Mouse (Mus musculus): ENCODE measurements at regions not wholly inside any gene's neighbourhood (a gene's known extent, or its start where the extent isn't known, plus 50 kb on each side); places are given as distances from the start of the nearest gene placed in this dataset.

DNA sequence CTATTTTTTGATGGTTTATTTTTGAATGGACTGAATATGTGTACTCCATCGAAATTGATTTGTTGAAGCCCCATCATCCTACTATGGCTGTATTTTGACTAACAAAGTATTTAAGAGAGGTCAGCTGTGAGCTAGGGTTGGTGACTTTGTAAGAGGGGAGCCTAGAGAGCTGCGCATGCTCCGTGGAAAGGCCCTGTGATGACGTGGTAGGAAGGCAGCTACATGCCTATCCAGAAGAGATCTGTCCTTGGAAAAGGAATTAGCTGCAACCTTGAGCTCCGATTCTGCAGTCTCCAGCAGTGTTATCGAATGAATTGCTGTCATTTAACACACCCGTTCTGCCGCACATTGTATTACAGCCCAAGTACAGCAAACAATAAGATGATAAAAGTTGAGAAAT, 287.1 kb upstream of the Prickle1 start:
- no peak for ATAC-seq
- H3K9ac ChIP-seq (ENCODE audit: low read depth, low read length) = no peak overlapping the region
- no peak overlapping the region for H3K4me3 ChIP-seq (ENCODE audit: low read length)
- no peaks in the 10 kb centered on the region for H3K27me3 ChIP-seq (replicated peaks; ENCODE audit: control insufficient read depth, insufficient read depth, low read length)
- WGBS = 77% methylated on average over 8 of the region's 8 CpGs
- no peaks in the 10 kb centered on the region for H3K4me1 ChIP-seq (ENCODE audit: control insufficient read depth, insufficient read depth, low read length)
- H3K4me2 ChIP-seq (ENCODE audit: low read depth, low read length) = no peak overlapping the region
- H3K36me3 ChIP-seq (ENCODE audit: control insufficient read depth, insufficient read depth, low read length) = no peaks in the 10 kb centered on the region
- no peak overlapping the region for H3K27ac ChIP-seq (ENCODE audit: low read length)
- no peaks in the 10 kb centered on the region for H3K9me3 ChIP-seq (ENCODE audit: control insufficient read depth, low read length)

- ATAC-seq = no peak
Observed at GRCm38 (mm10) chr15:93881276-93881675, 285.6 kb upstream of the Prickle1 start.

DNA sequence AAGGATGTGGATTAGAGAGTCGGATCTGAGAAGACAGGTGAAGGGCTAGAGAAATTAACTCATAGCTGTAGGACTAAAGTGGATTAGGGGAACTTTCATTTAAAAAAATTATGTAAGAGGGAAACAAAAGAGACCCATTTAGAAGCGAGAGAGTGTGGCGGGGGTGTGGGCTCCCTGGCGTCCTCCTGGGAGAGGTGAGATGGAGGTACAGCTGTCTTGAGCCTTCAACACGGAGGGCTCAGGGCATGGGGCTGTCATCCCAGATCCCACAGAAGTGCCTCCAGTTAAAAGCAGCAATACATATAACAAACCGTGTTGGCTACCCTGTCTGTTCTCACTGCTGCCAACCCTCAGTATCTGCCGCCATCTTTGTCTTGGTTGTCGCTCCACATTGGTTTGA, 284.6 kb upstream of the Prickle1 start:
- no peaks in the 10 kb centered on the region for H3K9me3 ChIP-seq (ENCODE audit: control insufficient read depth, low read length)
- WGBS = 93% methylated on average over 8 of the region's 8 CpGs
- no peak overlapping the region for H3K4me2 ChIP-seq (ENCODE audit: low read depth, low read length)
- no peak for ATAC-seq
- H3K9ac ChIP-seq (ENCODE audit: low read depth, low read length) = no peak overlapping the region
- H3K36me3 ChIP-seq (ENCODE audit: control insufficient read depth, insufficient read depth, low read length) = no peaks in the 10 kb centered on the region
- no peak overlapping the region for H3K27ac ChIP-seq (ENCODE audit: low read length)
- no peak overlapping the region for H3K4me3 ChIP-seq (ENCODE audit: low read length)
- no peaks in the 10 kb centered on the region for H3K27me3 ChIP-seq (replicated peaks; ENCODE audit: control insufficient read depth, insufficient read depth, low read length)
- no peaks in the 10 kb centered on the region for H3K4me1 ChIP-seq (ENCODE audit: control insufficient read depth, insufficient read depth, low read length)

More at GRCm38 (mm10) chr15:93881276-93881675, 285.6 kb upstream of the Prickle1 start:
- H3K4me1 ChIP-seq (ENCODE audit: control insufficient read depth, insufficient read depth, low read length) = no peaks in the 10 kb centered on the region
- H3K4me2 ChIP-seq (ENCODE audit: low read depth, low read length) = no peak overlapping the region
- H3K27me3 ChIP-seq (replicated peaks; ENCODE audit: control insufficient read depth, insufficient read depth, low read length) = no peaks in the 10 kb centered on the region
- no peak overlapping the region for H3K27ac ChIP-seq (ENCODE audit: low read length)
- no peaks in the 10 kb centered on the region for H3K9me3 ChIP-seq (ENCODE audit: control insufficient read depth, low read length)
- H3K36me3 ChIP-seq (ENCODE audit: control insufficient read depth, insufficient read depth, low read length) = no peaks in the 10 kb centered on the region
- H3K4me3 ChIP-seq (ENCODE audit: low read length) = no peak overlapping the region
- H3K9ac ChIP-seq (ENCODE audit: low read depth, low read length) = no peak overlapping the region

DNA sequence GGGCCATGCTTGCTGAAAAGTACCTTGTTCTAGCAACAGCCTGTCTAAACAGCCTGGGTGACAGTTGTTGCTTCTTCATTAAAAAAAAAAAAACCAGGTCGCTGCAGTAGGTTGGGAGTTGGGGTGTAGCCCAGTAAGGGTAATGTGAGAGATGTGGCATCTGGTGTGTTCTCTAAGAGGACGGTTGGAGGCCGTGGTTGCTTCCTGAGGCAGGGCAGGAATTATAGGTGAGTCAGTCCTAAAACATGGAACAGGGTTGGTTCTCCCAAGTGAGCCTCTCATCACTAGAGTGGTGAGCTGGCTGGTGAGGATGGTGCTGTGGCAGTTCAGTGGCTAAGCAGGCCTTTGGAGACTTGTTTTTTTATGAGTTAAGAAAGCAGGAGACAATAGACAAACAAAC, 283.3 kb upstream of the Prickle1 start:
- no peak overlapping the region for H3K27ac ChIP-seq (ENCODE audit: low read length)
- no peak for ATAC-seq
- no peak overlapping the region for H3K4me2 ChIP-seq (ENCODE audit: low read depth, low read length)
- H3K4me3 ChIP-seq (ENCODE audit: low read length) = no peak overlapping the region
- H3K9me3 ChIP-seq (ENCODE audit: control insufficient read depth, low read length) = no peaks in the 10 kb centered on the region
- H3K4me1 ChIP-seq (ENCODE audit: control insufficient read depth, insufficient read depth, low read length) = no peaks in the 10 kb centered on the region
- no peaks in the 10 kb centered on the region for H3K27me3 ChIP-seq (replicated peaks; ENCODE audit: control insufficient read depth, insufficient read depth, low read length)
- H3K36me3 ChIP-seq (ENCODE audit: control insufficient read depth, insufficient read depth, low read length) = no peaks in the 10 kb centered on the region
- H3K9ac ChIP-seq (ENCODE audit: low read depth, low read length) = no peak overlapping the region
- 84% methylated on average over 3 of the region's 3 CpGs for WGBS

- Histone ChIP-seq H3K4me1 (ENCODE audit: control insufficient read depth, insufficient read depth, low read length) (no peaks in the 10 kb centered on the region), H3K27ac (ENCODE audit: low read length) (no peak overlapping the region), H3K9ac (ENCODE audit: low read depth, low read length) (no peak overlapping the region), H3K27me3 (replicated peaks; ENCODE audit: control insufficient read depth, insufficient read depth, low read length) (no peaks in the 10 kb centered on the region), H3K36me3 (ENCODE audit: control insufficient read depth, insufficient read depth, low read length) (no peaks in the 10 kb centered on the region), H3K4me3 (ENCODE audit: low read length) (no peak overlapping the region), H3K9me3 (ENCODE audit: control insufficient read depth, low read length) (no peaks in the 10 kb centered on the region), H3K4me2 (ENCODE audit: low read depth, low read length) (no peak overlapping the region)
- WGBS = 88% methylated on average over 10 of the region's 10 CpGs
- no peak for ATAC-seq
Observed at GRCm38 (mm10) chr15:93876335-93876734, 280.6 kb upstream of the Prickle1 start.

- WGBS = 74% methylated on average over 1 of the region's 1 CpGs
- H3K9me3 ChIP-seq (ENCODE audit: control insufficient read depth, low read length) = no peaks in the 10 kb centered on the region
- no peak overlapping the region for H3K9ac ChIP-seq (ENCODE audit: low read depth, low read length)
- no peak overlapping the region for H3K27ac ChIP-seq (ENCODE audit: low read length)
- no peaks in the 10 kb centered on the region for H3K4me1 ChIP-seq (ENCODE audit: control insufficient read depth, insufficient read depth, low read length)
- no peak overlapping the region for H3K4me3 ChIP-seq (ENCODE audit: low read length)
- H3K36me3 ChIP-seq (ENCODE audit: control insufficient read depth, insufficient read depth, low read length) = no peaks in the 10 kb centered on the region
- no peak overlapping the region for H3K4me2 ChIP-seq (ENCODE audit: low read depth, low read length)
- no peaks in the 10 kb centered on the region for H3K27me3 ChIP-seq (replicated peaks; ENCODE audit: control insufficient read depth, insufficient read depth, low read length)
- ATAC-seq = no peak
Observed at GRCm38 (mm10) chr15:93875685-93876084, 280.0 kb upstream of the Prickle1 start.

DNA sequence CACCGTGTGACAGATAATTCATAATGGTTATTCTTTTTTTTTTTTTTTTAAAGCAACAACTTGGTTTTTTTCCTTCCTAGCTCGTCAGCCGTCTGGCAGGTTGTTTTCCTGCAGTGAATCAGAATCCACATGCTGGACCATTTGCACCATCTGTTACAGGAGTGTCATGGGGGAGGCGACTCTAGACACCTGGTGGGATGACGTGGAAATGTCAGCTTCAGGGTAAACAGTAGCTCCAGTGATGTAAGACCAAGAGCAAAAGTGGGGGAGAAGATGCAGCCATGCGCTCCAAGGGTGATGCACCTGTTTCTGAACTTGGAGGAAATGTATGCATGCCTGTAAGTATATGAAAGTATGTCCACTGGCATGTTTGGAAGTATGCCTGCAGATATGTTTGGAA, 278.5 kb upstream of the Prickle1 start:
- Histone ChIP-seq H3K9me3 (ENCODE audit: control insufficient read depth, low read length) (no peaks in the 10 kb centered on the region), H3K27me3 (replicated peaks; ENCODE audit: control insufficient read depth, insufficient read depth, low read length) (no peaks in the 10 kb centered on the region), H3K4me1 (ENCODE audit: control insufficient read depth, insufficient read depth, low read length) (no peaks in the 10 kb centered on the region), H3K9ac (ENCODE audit: low read depth, low read length) (no peak overlapping the region), H3K36me3 (ENCODE audit: control insufficient read depth, insufficient read depth, low read length) (no peaks in the 10 kb centered on the region), H3K4me2 (ENCODE audit: low read depth, low read length) (no peak overlapping the region), H3K27ac (ENCODE audit: low read length) (no peak overlapping the region), H3K4me3 (ENCODE audit: low read length) (no peak overlapping the region)
- 57% methylated on average over 6 of the region's 6 CpGs for WGBS
- ATAC-seq = no peak

DNA sequence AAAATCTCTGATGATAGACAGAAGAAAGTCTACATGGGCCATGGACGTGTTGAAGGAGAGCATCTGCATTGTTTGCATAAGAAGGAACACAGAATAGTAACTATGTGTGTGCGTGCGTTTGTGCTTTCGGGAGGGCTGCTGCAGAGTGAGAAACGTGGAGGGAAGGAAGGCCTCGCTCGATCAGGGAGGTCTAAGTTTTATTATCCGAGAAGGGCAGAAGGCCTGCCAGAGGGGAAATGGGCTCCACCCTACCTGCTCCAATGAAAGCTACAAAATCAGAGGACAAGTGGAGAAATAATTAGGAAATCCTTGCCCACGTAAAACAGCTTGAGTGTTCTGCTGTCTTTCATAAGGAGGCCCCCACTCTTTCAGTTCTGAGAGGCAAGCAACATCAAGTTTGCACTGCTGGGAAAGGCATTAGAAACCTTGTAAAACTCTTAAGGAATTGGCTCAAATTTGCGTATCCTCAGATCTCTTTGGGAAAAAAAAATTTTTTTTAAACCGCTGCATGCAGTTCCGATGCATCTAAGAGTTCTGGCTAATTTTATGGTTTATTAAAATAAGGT, 261.7 kb upstream of the Prickle1 start:
- ATAC-seq = no peak
- Histone ChIP-seq H3K9ac (ENCODE audit: low read depth, low read length) (no peak overlapping the region), H3K27me3 (replicated peaks; ENCODE audit: control insufficient read depth, insufficient read depth, low read length) (no peaks in the 10 kb centered on the region), H3K4me2 (ENCODE audit: low read depth, low read length) (no peak overlapping the region), H3K9me3 (ENCODE audit: control insufficient read depth, low read length) (no peaks in the 10 kb centered on the region), H3K4me1 (ENCODE audit: control insufficient read depth, insufficient read depth, low read length) (no peaks in the 10 kb centered on the region), H3K4me3 (ENCODE audit: low read length) (no peak overlapping the region), H3K36me3 (ENCODE audit: control insufficient read depth, insufficient read depth, low read length) (no peaks in the 10 kb centered on the region), H3K27ac (ENCODE audit: low read length) (no peak overlapping the region)
- 76% methylated on average over 12 of the region's 12 CpGs for WGBS

DNA sequence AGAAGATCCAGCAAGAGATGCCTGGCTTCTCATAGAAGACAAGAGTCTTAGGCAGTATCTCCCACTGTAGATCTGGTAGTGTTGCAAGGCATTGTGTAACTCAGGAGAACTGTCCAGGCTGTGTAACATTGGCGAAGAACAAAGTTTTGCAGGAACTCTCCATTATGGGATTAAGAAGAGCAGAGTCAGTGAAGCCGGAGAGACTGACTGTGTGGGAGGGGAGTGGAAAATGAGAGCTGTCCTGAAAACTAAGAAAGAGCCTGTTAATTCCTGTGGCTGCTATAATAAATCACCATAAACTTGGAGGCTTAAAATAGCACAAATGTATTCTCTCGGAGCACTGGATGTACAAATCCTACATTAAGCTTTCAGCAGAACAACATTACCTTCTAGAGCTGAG, 257.5 kb upstream of the Prickle1 start:
- Histone ChIP-seq H3K9me3 (ENCODE audit: control insufficient read depth, low read length) (no peaks in the 10 kb centered on the region), H3K4me1 (ENCODE audit: control insufficient read depth, insufficient read depth, low read length) (no peaks in the 10 kb centered on the region), H3K4me2 (ENCODE audit: low read depth, low read length) (no peak overlapping the region), H3K27me3 (replicated peaks; ENCODE audit: control insufficient read depth, insufficient read depth, low read length) (no peaks in the 10 kb centered on the region), H3K4me3 (ENCODE audit: low read length) (no peak overlapping the region), H3K9ac (ENCODE audit: low read depth, low read length) (no peak overlapping the region), H3K36me3 (ENCODE audit: control insufficient read depth, insufficient read depth, low read length) (no peaks in the 10 kb centered on the region), H3K27ac (ENCODE audit: low read length) (no peak overlapping the region)
- no peak for ATAC-seq
- 65% methylated on average over 3 of the region's 3 CpGs for WGBS

- no peaks in the 10 kb centered on the region for H3K9me3 ChIP-seq (ENCODE audit: control insufficient read depth, low read length)
- 90% methylated on average over 4 of the region's 4 CpGs for WGBS
- no peak overlapping the region for H3K4me2 ChIP-seq (ENCODE audit: low read depth, low read length)
- H3K9ac ChIP-seq (ENCODE audit: low read depth, low read length) = no peak overlapping the region
- no peak overlapping the region for H3K27ac ChIP-seq (ENCODE audit: low read length)
- no peaks in the 10 kb centered on the region for H3K27me3 ChIP-seq (replicated peaks; ENCODE audit: control insufficient read depth, insufficient read depth, low read length)
- no peak overlapping the region for H3K4me3 ChIP-seq (ENCODE audit: low read length)
- H3K36me3 ChIP-seq (ENCODE audit: control insufficient read depth, insufficient read depth, low read length) = no peaks in the 10 kb centered on the region
- no peaks in the 10 kb centered on the region for H3K4me1 ChIP-seq (ENCODE audit: control insufficient read depth, insufficient read depth, low read length)
- ATAC-seq = no peak
Observed at GRCm38 (mm10) chr15:93852126-93852525, 256.4 kb upstream of the Prickle1 start.
